Mouse (Mus musculus): ENCODE data around the gene Phyhd1.

GRCm38 (mm10) chr2:30327276-30327675, 61.3 kb downstream of the Phyhd1 start:
- TF ChIP-seq POLR2A (IDR thresholded peaks at IDR 0.05; ENCODE audit: low read depth, low read length) (no peak), CTCF (IDR thresholded peaks at IDR 0.05; ENCODE audit: extremely low read depth, insufficient read depth, insufficient read length, insufficient replicate concordance) (no peak)

Data from spleen, adult 2 months (tissue).